Mouse (Mus musculus) urinary bladder, postnatal 4 days (tissue): Measurements from ENCODE around the gene Cct5.
"Not testable (repeated sequence)": the region's sequence is repeated elsewhere in the genome, so short reads cannot be mapped to it uniquely, and the experiment has no call there.

Source experiments
- DNase-seq, 2 experiments: peaks; one replicate each; pipeline ENCODE4 v3.0.0; 2021 to 2022; ENCODE audit warnings: low spot score in 2 of 2

Cct5 gene

GRCm38 (mm10) chr15:31599834-31600233 lies 1.8 kb downstream of the Cct5 start:
- no peak for DNase-seq

- DNase-seq, result no peak
Observed at GRCm38 (mm10) chr15:31595651-31596050, 6.0 kb downstream of the Cct5 start.

- DNase-seq, result no peak
Observed at GRCm38 (mm10) chr15:31594260-31594659, 7.3 kb downstream of the Cct5 start.

GRCm38 (mm10) chr15:31592531-31592930 lies 9.1 kb downstream of the Cct5 start:
- DNase-seq, result no peak

GRCm38 (mm10) chr15:31590176-31590575 lies 11.4 kb downstream of the Cct5 start:
- no peak for DNase-seq

GRCm38 (mm10) chr15:31588989-31589640 lies 12.5 kb downstream of the Cct5 start:
- DNase-seq, result no peak

- no peak for DNase-seq
Observed at GRCm38 (mm10) chr15:31587789-31588188, 13.8 kb downstream of the Cct5 start.

GRCm38 (mm10) chr15:31586519-31586918 lies 15.1 kb downstream of the Cct5 start:
- DNase-seq, result peak; percentile 72 to 86

- DNase-seq, result no peak
Observed at GRCm38 (mm10) chr15:31586088-31586487, 15.5 kb downstream of the Cct5 start.

GRCm38 (mm10) chr15:31585238-31585637 lies 16.4 kb downstream of the Cct5 start:
- no peak for DNase-seq

- DNase-seq, result no peak
Observed at GRCm38 (mm10) chr15:31583304-31584085, 18.1 kb downstream of the Cct5 start.

GRCm38 (mm10) chr15:31581086-31581485 lies 20.5 kb downstream of the Cct5 start:
- not testable (repeated sequence) for DNase-seq

- no peak for DNase-seq
Observed at GRCm38 (mm10) chr15:31576076-31576475, 25.5 kb downstream of the Cct5 start.

GRCm38 (mm10) chr15:31573692-31574091 lies 27.9 kb downstream of the Cct5 start:
- no peak for DNase-seq

GRCm38 (mm10) chr15:31573287-31573686 lies 28.3 kb downstream of the Cct5 start:
- no peak for DNase-seq

GRCm38 (mm10) chr15:31571906-31572722 lies 29.5 kb downstream of the Cct5 start:
- no peak for DNase-seq

- DNase-seq, result no peak
Observed at GRCm38 (mm10) chr15:31570959-31571358, 30.6 kb downstream of the Cct5 start.

- peak; percentile 68 to 70 for DNase-seq
Observed at GRCm38 (mm10) chr15:31569325-31570022, 32.1 kb downstream of the Cct5 start.

GRCm38 (mm10) chr15:31568581-31568996 lies 33.0 kb downstream of the Cct5 start:
- DNase-seq, result peak; percentile 39 to 65

- no peak for DNase-seq
Observed at GRCm38 (mm10) chr15:31567431-31567830, 34.2 kb downstream of the Cct5 start.

- no peak for DNase-seq
Observed at GRCm38 (mm10) chr15:31565786-31566185, 35.8 kb downstream of the Cct5 start.

- DNase-seq, result no peak
Observed at GRCm38 (mm10) chr15:31565184-31565583, 36.4 kb downstream of the Cct5 start, which contains the start of gene Cmbl. TSS of gene Cmbl (plus strand) at chr15:31565389.
